Mouse (Mus musculus): ENCODE data around the gene Zfp366. TPM values are rescaled to one million over a fixed set of nuclear protein-coding genes. Genes with fewer than 3 reads are reported as not detected.

Gene Zfp366
- polyA plus RNA-seq, 1 experiment: 2.3 TPM

GRCm38 (mm10) chr13:99283916-99284315 is 99.3 kb downstream of the Zfp366 start:
- H3K27ac ChIP-seq (ENCODE audit: insufficient read depth, low read length): no peak overlapping the region
- TF ChIP-seq POLR2A (IDR thresholded peaks at IDR 0.05; ENCODE audit: extremely low read depth, insufficient read depth, low read length) (no peak), CTCF (IDR thresholded peaks at IDR 0.05; ENCODE audit: extremely low read depth, insufficient read depth, low read length) (no peak)
- H3K4me3 ChIP-seq (ENCODE audit: insufficient read depth, low read length): no peak overlapping the region
- H3K4me1 ChIP-seq (ENCODE audit: control insufficient read depth, insufficient read depth, low read length): 0 out of 2 replicates have a peak, but pooled peaks cover 1% of the 10 kb centered on the region

GRCm38 (mm10) chr13:99284400-99285160 is 100.0 kb downstream of the Zfp366 start:
- Histone ChIP-seq H3K27ac (ENCODE audit: insufficient read depth, low read length) (no peak overlapping the region), H3K4me1 (ENCODE audit: control insufficient read depth, insufficient read depth, low read length) (0 out of 2 replicates have a peak, but pooled peaks cover 1% of the 10 kb centered on the region), H3K4me3 (ENCODE audit: insufficient read depth, low read length) (no peak overlapping the region)
- no peak for TF ChIP-seq POLR2A (IDR thresholded peaks at IDR 0.05; ENCODE audit: extremely low read depth, insufficient read depth, low read length)
- no peak for TF ChIP-seq CTCF (IDR thresholded peaks at IDR 0.05; ENCODE audit: extremely low read depth, insufficient read depth, low read length)

- Histone ChIP-seq H3K4me1 (ENCODE audit: control insufficient read depth, insufficient read depth, low read length) (0 out of 2 replicates have a peak, but pooled peaks cover 1% of the 10 kb centered on the region), H3K27ac (ENCODE audit: insufficient read depth, low read length) (no peak overlapping the region)
- TF ChIP-seq POLR2A (IDR thresholded peaks at IDR 0.05; ENCODE audit: extremely low read depth, insufficient read depth, low read length) (no peak), CTCF (IDR thresholded peaks at IDR 0.05; ENCODE audit: extremely low read depth, insufficient read depth, low read length) (no peak)
Observed at GRCm38 (mm10) chr13:99285241-99285640, 100.6 kb downstream of the Zfp366 start.

GRCm38 (mm10) chr13:99287207-99287606 is 102.6 kb downstream of the Zfp366 start:
- Histone ChIP-seq H3K4me1 (ENCODE audit: control insufficient read depth, insufficient read depth, low read length) (0 out of 2 replicates have a peak, but pooled peaks cover 1% of the 10 kb centered on the region), H3K27ac (ENCODE audit: insufficient read depth, low read length) (no peak overlapping the region), H3K4me3 (ENCODE audit: insufficient read depth, low read length) (no peak overlapping the region)
- no peak for TF ChIP-seq POLR2A (IDR thresholded peaks at IDR 0.05; ENCODE audit: extremely low read depth, insufficient read depth, low read length)
- no peak for TF ChIP-seq CTCF (IDR thresholded peaks at IDR 0.05; ENCODE audit: extremely low read depth, insufficient read depth, low read length)

More at GRCm38 (mm10) chr13:99285241-99285640, 100.6 kb downstream of the Zfp366 start:
- no peak overlapping the region for H3K4me3 ChIP-seq (ENCODE audit: insufficient read depth, low read length)

- H3K4me1 ChIP-seq (ENCODE audit: control insufficient read depth, insufficient read depth, low read length): 0 out of 2 replicates have a peak, but pooled peaks cover 1% of the 10 kb centered on the region
- H3K4me3 ChIP-seq (ENCODE audit: insufficient read depth, low read length): no peak overlapping the region
- no peak for TF ChIP-seq CTCF (IDR thresholded peaks at IDR 0.05; ENCODE audit: extremely low read depth, insufficient read depth, low read length)
Observed at GRCm38 (mm10) chr13:99287786-99288185, 103.2 kb downstream of the Zfp366 start.

GRCm38 (mm10) chr13:99290766-99291165 is 106.1 kb downstream of the Zfp366 start:
- H3K4me1 ChIP-seq (ENCODE audit: control insufficient read depth, insufficient read depth, low read length): no peaks in the 10 kb centered on the region

More at GRCm38 (mm10) chr13:99287786-99288185, 103.2 kb downstream of the Zfp366 start:
- no peak overlapping the region for H3K27ac ChIP-seq (ENCODE audit: insufficient read depth, low read length)

GRCm38 (mm10) chr13:99294176-99294575 is 109.6 kb downstream of the Zfp366 start:
- Histone ChIP-seq H3K4me1 (ENCODE audit: control insufficient read depth, insufficient read depth, low read length) (no peaks in the 10 kb centered on the region), H3K27ac (ENCODE audit: insufficient read depth, low read length) (no peak overlapping the region), H3K4me3 (ENCODE audit: insufficient read depth, low read length) (no peak overlapping the region)
- TF ChIP-seq POLR2A (IDR thresholded peaks at IDR 0.05; ENCODE audit: extremely low read depth, insufficient read depth, low read length) (no peak), CTCF (IDR thresholded peaks at IDR 0.05; ENCODE audit: extremely low read depth, insufficient read depth, low read length) (no peak)

More at GRCm38 (mm10) chr13:99290766-99291165, 106.1 kb downstream of the Zfp366 start:
- H3K27ac ChIP-seq (ENCODE audit: insufficient read depth, low read length): no peak overlapping the region
- TF ChIP-seq POLR2A (IDR thresholded peaks at IDR 0.05; ENCODE audit: extremely low read depth, insufficient read depth, low read length) (no peak), CTCF (IDR thresholded peaks at IDR 0.05; ENCODE audit: extremely low read depth, insufficient read depth, low read length) (no peak)
- H3K4me3 ChIP-seq (ENCODE audit: insufficient read depth, low read length): no peak overlapping the region

GRCm38 (mm10) chr13:99299921-99300320 is 115.3 kb downstream of the Zfp366 start:
- no peak for TF ChIP-seq CTCF (IDR thresholded peaks at IDR 0.05; ENCODE audit: extremely low read depth, insufficient read depth, low read length)
- no peak overlapping the region for H3K27ac ChIP-seq (ENCODE audit: insufficient read depth, low read length)

More at GRCm38 (mm10) chr13:99299921-99300320, 115.3 kb downstream of the Zfp366 start:
- Histone ChIP-seq H3K4me1 (ENCODE audit: control insufficient read depth, insufficient read depth, low read length) (peaks cover 3% of the 10 kb centered on the region; the same call in 1 of the 2 replicates), H3K4me3 (ENCODE audit: insufficient read depth, low read length) (no peak overlapping the region)

Other genes starting within 250 kb of the Zfp366 start
- not detected in 2 replicates for gene 1700024P04Rik, start 200.3 kb upstream of the Zfp366 start, polyA plus RNA-seq (2012; rRNA removed)
- gene Ptcd2, start 159.9 kb downstream of the Zfp366 start, polyA plus RNA-seq (2012; rRNA removed): 32.4 and 35.3 TPM in 2 replicates
- gene Mrps27, start 160.0 kb downstream of the Zfp366 start, polyA plus RNA-seq (2012; rRNA removed): 32.2 and 33.7 TPM in 2 replicates

Data from cortical plate, adult 2 months (tissue).